Mouse (Mus musculus) granulocyte monocyte progenitor cell, adult 5-6 weeks (primary cell): ENCODE measurements around the gene Scarf1. TPM values are rescaled to one million over a fixed set of nuclear protein-coding genes. Genes with fewer than 3 reads are reported as not detected.

Experiments
- ATAC-seq: replicated peaks from 2 replicates; pipeline ENCODE4 v1.8.0; 2016; ENCODE audit warnings: mild to moderate bottlenecking, moderate TSS enrichment, inconsistent platforms; ENCODE audit not compliant: poor library complexity, severe bottlenecking
- total RNA-seq, 2 experiments: library from RNA; stranded (forward) in 1 of 2; stranded (reverse) in 1 of 2; fragments of 200-712, 200-1000 nt in 1 of 2; fragments of >200 nt in 1 of 2; fragmentation: Nextera tagmentation in 1 of 2; gene quantifications; 2 replicates each; pipeline ENCODE4 v1.2.3; 2014 to 2017

The Scarf1 gene
- total RNA-seq, 2 experiments from 2014 or later = 2.3 to 3.8 TPM

- peak; percentile 81 for ATAC-seq
Measured at GRCm38 (mm10) chr11:75510627-75510993, 2.7 kb upstream of the Scarf1 start.

- ATAC-seq = no peak
Measured at GRCm38 (mm10) chr11:75511213-75511612, 2.1 kb upstream of the Scarf1 start.

DNA sequence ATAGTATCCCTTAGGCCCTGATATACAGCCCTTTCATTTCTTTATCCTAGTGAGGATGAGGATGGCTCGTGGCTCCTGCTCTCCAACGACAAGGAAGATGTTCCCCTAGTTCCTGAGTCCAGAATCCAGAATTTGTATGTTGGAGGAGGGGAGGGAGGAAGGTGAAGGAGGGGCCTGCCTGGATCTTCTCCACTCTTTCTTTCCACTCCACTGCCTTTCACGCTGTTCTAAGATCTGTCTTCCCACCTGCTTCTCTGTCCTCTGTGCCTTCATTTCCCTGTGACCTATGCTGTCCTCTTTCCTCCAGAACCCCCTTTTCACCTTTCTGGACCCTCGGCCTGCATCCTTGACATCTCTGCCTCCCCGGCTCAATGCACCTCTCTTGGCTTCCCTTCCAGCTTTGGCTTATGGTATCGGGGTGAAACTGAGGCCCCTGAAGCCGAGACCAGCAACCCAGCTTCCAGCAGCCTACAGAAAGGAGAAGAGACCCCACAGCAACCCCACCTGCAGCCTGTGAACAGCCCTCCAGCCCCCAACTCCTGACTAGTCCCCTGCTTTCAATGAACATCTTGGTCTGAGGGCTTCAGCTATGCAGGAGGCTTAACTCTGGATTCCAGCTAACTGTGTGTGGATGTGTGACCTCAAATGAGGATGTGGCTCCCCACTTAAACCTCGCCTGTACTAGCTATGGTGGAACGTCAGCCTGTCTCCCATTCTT, 880 bp upstream of the Scarf1 start:
- ATAC-seq = peak; percentile 17; the same call in 1 of the 2 replicates

- ATAC-seq = no peak
Measured at GRCm38 (mm10) chr11:75515186-75515585, 1.8 kb downstream of the Scarf1 start.

DNA sequence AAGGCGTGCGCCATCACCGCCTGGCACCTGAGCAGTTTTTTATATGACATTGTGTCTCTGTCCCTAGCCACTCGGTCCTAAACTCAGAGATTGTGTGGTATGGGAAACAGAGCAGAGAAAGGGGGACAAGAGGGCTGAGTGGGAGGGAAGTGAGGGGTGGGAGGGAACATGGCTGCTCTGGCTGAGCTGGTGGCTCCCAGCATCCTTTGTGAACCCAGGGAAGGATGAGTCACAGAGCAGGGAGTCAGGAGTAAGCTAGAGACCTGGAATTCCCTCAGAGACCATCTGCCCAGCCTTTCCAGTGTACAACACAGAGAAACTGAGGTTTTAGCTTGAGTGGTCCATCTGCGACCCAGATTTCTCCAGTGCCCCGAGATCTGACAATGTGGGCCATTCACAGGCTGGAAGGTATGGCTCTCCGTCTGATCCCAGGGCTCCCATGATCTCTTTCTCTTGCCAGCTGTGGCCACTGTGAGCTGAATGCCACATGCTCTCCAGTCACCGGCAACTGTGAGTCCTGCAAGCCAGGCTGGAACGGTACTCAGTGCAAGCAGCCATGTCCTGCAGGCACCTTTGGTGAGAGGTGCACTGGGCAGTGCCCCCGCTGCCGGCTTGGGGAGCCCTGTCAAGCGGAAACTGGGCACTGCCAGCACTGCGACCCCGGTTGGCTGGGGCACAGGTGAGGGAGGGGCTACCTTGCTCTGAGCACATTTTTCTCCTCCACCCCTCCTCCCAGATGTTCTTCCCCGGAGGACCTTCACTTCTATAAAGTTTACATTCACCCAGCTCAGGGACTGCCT, 6.7 kb downstream of the Scarf1 start:
- no peak for ATAC-seq

- no peak for ATAC-seq
Measured at GRCm38 (mm10) chr11:75521609-75522008, 8.3 kb downstream of the Scarf1 start.

GRCm38 (mm10) chr11:75522793-75523192, 9.5 kb downstream of the Scarf1 start:
- ATAC-seq = no peak

- ATAC-seq = no peak
Measured at GRCm38 (mm10) chr11:75525531-75526125, 12.3 kb downstream of the Scarf1 start.

DNA sequence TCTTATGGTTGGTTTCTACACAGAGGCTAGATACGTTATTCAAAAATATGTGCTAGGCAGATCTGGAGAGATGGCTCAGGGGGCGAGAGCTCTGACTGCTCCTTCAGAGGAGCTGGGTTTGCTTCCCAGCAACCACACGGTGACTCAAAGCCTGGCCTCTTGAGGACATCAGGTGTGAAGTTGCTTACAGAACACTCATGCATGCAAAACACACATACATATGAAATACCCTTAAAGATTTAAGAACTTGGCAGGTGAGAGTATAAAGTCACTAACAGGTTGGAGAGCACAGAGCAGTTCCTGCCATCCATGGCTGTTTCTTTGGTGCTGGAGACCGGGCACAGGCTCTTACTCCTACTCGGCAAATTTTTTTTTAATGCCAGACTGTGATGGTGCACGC, 13.6 kb downstream of the Scarf1 start:
- no peak for ATAC-seq

- no peak for ATAC-seq
Measured at GRCm38 (mm10) chr11:75529771-75530170, 16.4 kb downstream of the Scarf1 start.

DNA sequence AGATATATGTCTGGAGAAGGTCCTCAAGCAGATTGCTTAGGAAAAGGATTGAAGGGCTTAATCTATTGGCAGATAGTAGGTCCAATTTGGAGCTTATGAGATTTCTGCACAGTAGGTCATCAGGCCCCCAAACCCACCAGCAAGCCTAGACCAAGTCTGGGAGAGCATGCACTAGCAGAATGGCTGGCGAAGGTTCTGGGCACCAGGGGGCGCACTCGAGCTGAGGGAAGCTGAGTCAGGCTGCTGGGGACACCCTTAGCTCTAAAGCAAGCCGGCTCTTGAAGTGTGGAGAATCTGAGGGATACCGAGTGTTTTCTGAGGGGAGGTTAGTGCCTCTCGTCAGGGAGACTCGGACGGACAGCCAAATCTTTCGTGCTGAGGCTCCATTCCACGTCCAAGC, 17.0 kb downstream of the Scarf1 start:
- peak; percentile 58 for ATAC-seq

DNA sequence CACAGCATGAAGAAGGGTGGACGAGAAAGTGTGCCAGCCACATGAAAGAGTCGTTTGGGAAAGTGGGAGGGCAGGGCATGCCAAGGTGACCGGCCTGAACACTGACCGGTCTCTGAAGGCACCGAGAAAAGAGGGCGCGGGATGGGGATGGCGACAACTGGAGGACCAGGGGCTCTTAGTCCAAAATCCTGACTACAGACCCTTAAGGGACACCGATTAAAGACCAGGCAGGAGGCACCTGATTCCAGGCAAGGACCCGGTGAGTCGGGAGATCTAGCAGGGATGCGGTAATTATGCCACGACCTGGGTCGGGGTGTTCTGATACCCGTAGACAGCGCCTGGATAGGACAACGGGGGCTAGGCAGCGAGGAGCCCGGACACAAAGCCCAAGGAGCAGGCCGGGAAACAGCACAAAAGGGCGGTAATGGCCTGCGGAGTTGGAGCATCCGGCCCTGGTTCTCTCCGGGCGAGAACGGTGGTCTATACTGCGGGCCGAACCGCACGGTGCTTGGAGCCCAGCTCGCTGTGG, 17.6 kb downstream of the Scarf1 start:
- ATAC-seq = peak; percentile 1; the same call in 1 of the 2 replicates

DNA sequence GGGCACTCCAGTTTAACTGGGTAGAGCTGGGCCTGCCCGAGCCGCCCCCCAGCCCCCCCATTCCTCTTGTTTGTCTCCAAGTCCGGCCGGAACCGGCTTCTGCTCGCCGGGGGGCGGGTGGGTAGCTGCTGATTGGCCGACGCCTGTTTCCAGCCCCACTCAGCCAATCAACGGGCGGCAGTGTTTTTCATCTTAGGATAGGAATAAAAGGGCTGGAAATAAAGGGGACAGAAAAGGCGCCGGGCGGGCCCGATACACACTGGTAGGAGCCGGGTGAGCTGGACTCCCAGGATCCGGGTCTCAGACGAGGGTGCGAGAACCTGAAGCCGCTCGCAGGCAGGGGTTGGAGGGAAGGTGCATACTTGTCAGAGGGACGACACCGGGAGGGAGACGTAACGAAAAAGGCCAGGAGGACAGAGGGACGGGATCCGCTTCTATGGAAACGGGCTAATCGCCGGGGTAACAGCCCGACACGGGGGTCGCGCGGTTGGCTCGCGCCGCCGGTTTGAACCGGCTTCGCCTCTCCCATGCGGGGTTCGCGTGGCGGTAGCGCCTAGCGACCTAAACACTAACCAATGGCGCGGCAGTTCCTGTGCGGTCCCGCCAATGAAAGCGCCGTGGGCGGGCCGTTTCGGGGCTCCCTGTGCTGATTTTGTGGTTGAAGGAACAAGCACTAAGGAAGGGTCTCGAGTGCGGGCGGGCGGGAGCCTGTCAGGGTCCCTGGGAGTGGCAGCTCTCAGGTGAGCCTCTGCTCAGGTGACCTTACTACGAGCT, 18.3 kb downstream of the Scarf1 start, which contains the start of gene Slc43a2:
TSS of gene Slc43a2 (plus strand) at position 226 of the 774 bp plus-strand sequence.
- ATAC-seq = peak; percentile 64

GRCm38 (mm10) chr11:75532340-75533277, 19.3 kb downstream of the Scarf1 start:
- peak; percentile 41 for ATAC-seq

DNA sequence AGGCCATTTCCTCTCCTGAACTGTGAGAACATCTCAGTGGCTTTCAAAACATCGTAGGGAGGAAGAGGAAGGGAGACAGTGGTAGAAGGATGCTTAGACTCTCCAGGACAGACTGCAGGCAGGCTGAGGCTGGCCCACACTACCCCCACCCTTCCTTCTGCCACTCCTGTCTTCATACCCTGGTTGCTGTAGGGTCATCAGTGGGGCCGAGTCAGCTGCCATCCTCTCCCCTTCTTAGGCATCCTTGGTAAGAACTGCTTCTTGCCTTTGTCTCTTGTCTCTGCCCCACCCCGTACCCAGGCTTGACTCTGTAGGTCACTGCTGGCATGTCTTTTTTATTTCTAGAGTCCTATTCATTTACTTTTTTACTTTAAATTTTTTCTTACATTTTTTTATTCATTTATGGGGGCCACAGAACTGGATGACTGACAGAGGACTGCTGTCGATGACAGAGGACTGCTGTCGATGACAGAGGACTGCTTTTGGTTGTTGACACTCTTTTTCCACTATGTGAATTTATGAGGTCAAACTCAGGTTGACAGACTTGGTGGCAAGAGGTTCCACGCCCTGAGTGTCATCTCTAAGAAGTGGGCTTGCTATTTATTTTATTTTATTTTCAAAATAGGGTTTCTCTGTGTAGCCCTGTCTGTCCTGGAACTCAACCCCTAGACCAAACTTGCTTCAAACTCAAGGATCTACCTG, 20.1 kb downstream of the Scarf1 start:
- ATAC-seq = 0 out of 2 replicates have a peak, but pooled peaks have one; percentile 14

DNA sequence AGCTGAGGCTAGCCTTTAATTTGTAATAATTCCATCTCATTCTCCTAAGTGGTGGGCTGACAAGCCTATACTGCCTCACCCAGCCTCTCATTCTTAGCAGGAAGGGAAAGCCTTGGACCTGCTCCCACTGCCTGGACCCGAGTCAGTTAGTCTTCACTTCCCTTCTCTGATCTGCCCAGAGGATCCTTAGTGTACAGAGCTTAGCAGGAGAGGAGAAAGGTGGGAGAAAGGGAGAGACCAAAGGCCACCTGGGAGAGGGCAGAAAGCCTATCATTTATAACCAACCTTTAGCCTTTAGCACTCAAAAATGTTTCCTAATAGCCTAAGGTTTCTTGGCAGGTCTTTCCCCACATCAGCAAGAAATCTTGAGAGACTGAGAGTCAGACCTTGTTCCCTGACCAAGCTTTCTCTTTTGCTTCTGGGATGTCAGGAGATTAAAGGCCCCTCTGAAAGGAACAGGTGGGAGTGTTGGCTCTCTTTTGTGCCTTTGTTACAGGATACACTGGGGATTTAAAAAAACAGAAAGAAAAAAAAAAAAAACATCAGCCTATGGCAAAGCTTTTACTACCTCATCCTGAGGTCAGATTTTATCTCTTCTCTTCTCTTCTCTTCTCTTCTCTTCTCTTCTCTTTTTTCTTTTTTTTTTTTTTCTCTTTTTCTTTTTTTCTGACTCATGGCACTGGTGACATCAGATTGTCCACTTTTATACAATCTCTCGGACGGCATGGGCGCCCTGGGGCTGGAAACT, 21.1 kb downstream of the Scarf1 start:
- no peak for ATAC-seq

- ATAC-seq = no peak
Measured at GRCm38 (mm10) chr11:75535106-75535795, 21.9 kb downstream of the Scarf1 start.
